Mouse (Mus musculus) kidney, adult 2 months (tissue): ENCODE data around the gene Ddit4. TPM values are rescaled to one million over a fixed set of nuclear protein-coding genes. Genes with fewer than 3 reads are reported as not detected.
A peak's percentile ranks its signal among the peaks of the same experiment; 100 is the strongest.

Experiments
- DNase-seq: peaks from one replicate; pipeline ENCODE4 v3.0.0; 2021
- H3K27ac ChIP-seq: fragments of 200-500 bp; 2 replicates; pipeline ENCODE4 v1.5.1; 2012; ENCODE audit warnings: low read depth, low read length, control low read depth, inconsistent platforms; ENCODE audit not compliant: insufficient read depth
- H3K27me3 ChIP-seq: fragments of 200-500 bp; replicated peaks from 2 replicates; pipeline ENCODE4 v1.6.1; 2012; ENCODE audit warnings: mild to moderate bottlenecking, moderate library complexity, low read length, inconsistent platforms; ENCODE audit not compliant: control insufficient read depth, insufficient read depth
- H3K36me3 ChIP-seq: fragments of 200-500 bp; 2 replicates; pipeline ENCODE4 v1.6.1; 2012; ENCODE audit warnings: mild to moderate bottlenecking, moderate library complexity, low read length, inconsistent platforms; ENCODE audit not compliant: control insufficient read depth, insufficient read depth
- H3K4me1 ChIP-seq: fragments of 200-500 bp; 2 replicates; pipeline ENCODE4 v1.6.1; 2011; ENCODE audit warnings: low read length; ENCODE audit not compliant: control insufficient read depth, insufficient read depth
- H3K4me3 ChIP-seq: fragments of 200-500 bp; 2 replicates; pipeline ENCODE4 v1.5.1; 2011; ENCODE audit warnings: mild to moderate bottlenecking, low read depth, low read length, control low read depth; ENCODE audit not compliant: insufficient read depth
- CTCF ChIP-seq: fragments of 200-500 bp; conservative IDR thresholded peaks from 2 replicates; pipeline ENCODE4 v1.5.1; 2011; ENCODE audit warnings: low read depth, mild to moderate bottlenecking, control low read depth, low read length, moderate library complexity, mixed read lengths; ENCODE audit not compliant: insufficient read depth, insufficient read length
- POLR2A ChIP-seq: fragments of 200-500 bp; IDR thresholded peaks from one replicate; pipeline ENCODE4 v1.6.1; 2011; ENCODE audit warnings: low read depth, low read length, control low read depth
- WGBS: fragments of 180-500 bp; shearing (Covaris S2); methylation state at CpG from one replicate; pipeline ENCODE4 v1.1.7; 2018; 5-methylcytosine and 5-hydroxymethylcytosine counted together
- polyA plus RNA-seq: library from polyadenylated mRNA; depleted of rRNA; stranded (reverse); fragments of >200 nt; gene quantifications from 2 replicates; pipeline ENCODE4 v1.2.3, GENCODE M21; 2012

Ddit4 gene
- polyA plus RNA-seq, 1 experiment, result 21.6 TPM

- no peak overlapping the region for H3K4me3 ChIP-seq
- H3K4me1 ChIP-seq, result peaks cover 13% of the 10 kb centered on the region; the same call in 1 of the 2 replicates
- H3K27ac ChIP-seq, result peak overlapping the region; percentile 2; the same call in 1 of the 2 replicates
- TF ChIP-seq CTCF (no peak), POLR2A (no peak)
- 47% methylated on average over 6 of the region's 6 CpGs for WGBS
- no peaks in the 10 kb centered on the region for H3K27me3 ChIP-seq
- H3K36me3 ChIP-seq, result no peaks in the 10 kb centered on the region
- DNase-seq, result peak; percentile 62
Measured at GRCm38 (mm10) chr10:59948363-59949254, 3.0 kb downstream of the Ddit4 start.

- Histone ChIP-seq H3K36me3 (no peaks in the 10 kb centered on the region), H3K27me3 (no peaks in the 10 kb centered on the region), H3K4me1 (peaks cover 14% of the 10 kb centered on the region), H3K4me3 (no peak overlapping the region), H3K27ac (no peak overlapping the region; the same call in 1 of the 2 replicates)
- 65% methylated on average over 7 of the region's 7 CpGs for WGBS
- no peak for DNase-seq
- TF ChIP-seq POLR2A (no peak), CTCF (no peak)
Measured at GRCm38 (mm10) chr10:59947296-59948073, 4.1 kb downstream of the Ddit4 start.

- H3K27ac ChIP-seq, result no peak overlapping the region
- 95% methylated on average over 5 of the region's 5 CpGs for WGBS
- H3K4me3 ChIP-seq, result no peak overlapping the region
- TF ChIP-seq POLR2A, result no peak
- TF ChIP-seq CTCF, result no peak
- H3K36me3 ChIP-seq, result no peaks in the 10 kb centered on the region
- peaks cover 13% of the 10 kb centered on the region for H3K4me1 ChIP-seq
- no peak for DNase-seq
- H3K27me3 ChIP-seq, result no peaks in the 10 kb centered on the region
Measured at GRCm38 (mm10) chr10:59946362-59946761, 5.3 kb downstream of the Ddit4 start.

- Histone ChIP-seq H3K27me3 (no peaks in the 10 kb centered on the region), H3K36me3 (no peaks in the 10 kb centered on the region), H3K27ac (no peak overlapping the region), H3K4me3 (no peak overlapping the region), H3K4me1 (peaks cover 13% of the 10 kb centered on the region)
- no peak for TF ChIP-seq POLR2A
- TF ChIP-seq CTCF, result no peak
- WGBS, result 95% methylated on average over 3 of the region's 3 CpGs
- no peak for DNase-seq
Measured at GRCm38 (mm10) chr10:59945416-59945815, 6.2 kb downstream of the Ddit4 start.

- DNase-seq, result peak; percentile 85
- Histone ChIP-seq H3K27ac (peak overlapping the region; percentile 47), H3K36me3 (no peaks in the 10 kb centered on the region), H3K27me3 (no peaks in the 10 kb centered on the region), H3K4me1 (peaks cover 8% of the 10 kb centered on the region), H3K4me3 (peak overlapping the region; percentile 12; the same call in 1 of the 2 replicates)
- 22% methylated on average over 13 of the region's 13 CpGs for WGBS
- TF ChIP-seq CTCF (no peak), POLR2A (no peak)
Measured at GRCm38 (mm10) chr10:59943421-59943989, 8.1 kb downstream of the Ddit4 start.

- peak; percentile 81 for DNase-seq
- H3K4me1 ChIP-seq, result peaks cover 8% of the 10 kb centered on the region
- no peaks in the 10 kb centered on the region for H3K36me3 ChIP-seq
- H3K27me3 ChIP-seq, result no peaks in the 10 kb centered on the region
- WGBS, result 1% methylated on average over 16 of the region's 16 CpGs
- peak overlapping the region; percentile 47 for H3K27ac ChIP-seq
- TF ChIP-seq POLR2A (no peak), CTCF (no peak)
- peak overlapping the region; percentile 4 for H3K4me3 ChIP-seq
Measured at GRCm38 (mm10) chr10:59942847-59943420, 8.7 kb downstream of the Ddit4 start.
